Mouse (Mus musculus) CH12.LX (cell line): ENCODE measurements at regions not wholly inside any gene's neighbourhood (a gene's known extent, or its start where the extent isn't known, plus 50 kb on each side); places are given as distances from the start of the nearest gene placed in this dataset.
A peak's percentile ranks its signal among the peaks of the same experiment; 100 is the strongest.

Experiments
- DNase-seq: peaks from one replicate; pipeline ENCODE4 v3.0.0-alpha.2; 2013; ENCODE audit errors: extremely low read depth
- H3K27ac ChIP-seq: 2 replicates; pipeline ENCODE4 v1.5.1; 2012; ENCODE audit warnings: low read depth, mild to moderate bottlenecking, control low read depth, moderate library complexity; ENCODE audit not compliant: insufficient read depth
- H3K27me3 ChIP-seq: replicated peaks from 2 replicates; pipeline ENCODE3; 2012; ENCODE audit warnings: inconsistent platforms
- H3K36me3 ChIP-seq, 2 experiments: replicated peaks in 1 of 2; 2 replicates each; pipeline versions ENCODE3 to v1.6.1; 2012; ENCODE audit warnings: inconsistent platforms in 1 of 2, low read length in 1 of 2, mild to moderate bottlenecking in 1 of 2, mixed read lengths in 1 of 2, moderate library complexity in 1 of 2; ENCODE audit not compliant: control insufficient read depth in 1 of 2, insufficient read depth in 1 of 2
- H3K4me1 ChIP-seq, 2 experiments: 2 replicates each; pipeline ENCODE4 v1.6.1; 2012; ENCODE audit warnings: inconsistent platforms in 1 of 2, moderate library complexity in 1 of 2; ENCODE audit not compliant: insufficient read depth in 2 of 2, control insufficient read depth in 1 of 2
- H3K4me2 ChIP-seq: 2 replicates; pipeline ENCODE4 v1.6.1; 2012; ENCODE audit warnings: low read depth, mild to moderate bottlenecking, control low read depth; ENCODE audit not compliant: poor library complexity, insufficient read depth, severe bottlenecking
- H3K4me3 ChIP-seq, 3 experiments: fragments of 150-350 bp in 1 of 3; sonication (generic) in 1 of 3; replicated peaks in 1 of 3; 2 replicates each; pipeline versions ENCODE3 to v1.5.1; 2011 to 2012; ENCODE audit warnings: low read depth in 2 of 3, low read length in 2 of 3, mild to moderate bottlenecking in 2 of 3, moderate library complexity in 2 of 3, control low read depth in 1 of 3, improper control_type of control experiment in 1 of 3, inconsistent platforms in 1 of 3, mixed read lengths in 1 of 3; ENCODE audit not compliant: poor library complexity in 1 of 3
- H3K79me2 ChIP-seq: replicated peaks from 2 replicates; pipeline ENCODE4 v1.6.1; 2012; ENCODE audit warnings: mild to moderate bottlenecking, moderate library complexity; ENCODE audit not compliant: control insufficient read depth, poor library complexity, insufficient read depth, severe bottlenecking; ENCODE audit errors: extremely low read depth
- H3K9ac ChIP-seq: 2 replicates; pipeline ENCODE4 v1.6.1; 2012; ENCODE audit warnings: low read depth, mild to moderate bottlenecking, control low read depth, moderate library complexity; ENCODE audit not compliant: insufficient read depth
- H3K9me3 ChIP-seq: replicated peaks from 2 replicates; pipeline ENCODE3; 2012; ENCODE audit warnings: low read length, inconsistent platforms, mixed read lengths
- ELF1 ChIP-seq: IDR thresholded peaks from 2 replicates; pipeline ENCODE4 v1.6.1; 2014; ENCODE audit warnings: low read depth, mild to moderate bottlenecking, inconsistent platforms, low read length, improper control_type of control experiment
- GABPA ChIP-seq: IDR thresholded peaks from 2 replicates; pipeline ENCODE4 v1.6.1; 2012; ENCODE audit warnings: low read depth, low read length, improper control_type of control experiment, inconsistent platforms; ENCODE audit not compliant: insufficient replicate concordance
- MAZ ChIP-seq: IDR thresholded peaks from 2 replicates; pipeline ENCODE4 v1.6.1; 2012; ENCODE audit warnings: low read depth, mild to moderate bottlenecking, inconsistent platforms, low read length, improper control_type of control experiment, moderate library complexity
- POLR2AphosphoS2 ChIP-seq: IDR thresholded peaks from 2 replicates; pipeline ENCODE4 v1.6.1; 2011; ENCODE audit warnings: low read depth, low read length, improper control_type of control experiment
- SMC3 ChIP-seq: IDR thresholded peaks from 2 replicates; pipeline ENCODE4 v1.6.1; 2011; ENCODE audit warnings: low read depth, low read length, improper control_type of control experiment
- dilution Hi-C: fragments of 300-500 bp; cut with MboI; formaldehyde crosslinking; loops from 2 replicates; pipeline ENCODE4 v1.14.3; 2020; ENCODE audit warnings: low sequenced_read_pairs; ENCODE audit not compliant: extremely low pct_unique_long_range_greater_than_20kb, extremely low pct_ligation_motif_present
- in situ Hi-C: fragments of 300-500 bp; cut with MboI; formaldehyde crosslinking; loops from 3 replicates; pipeline ENCODE4 v1.14.3; 2019; ENCODE audit warnings: low sequenced_read_pairs, low pct_ligation_motif_present, low pct_unique_long_range_greater_than_20kb, mixed read lengths

DNA sequence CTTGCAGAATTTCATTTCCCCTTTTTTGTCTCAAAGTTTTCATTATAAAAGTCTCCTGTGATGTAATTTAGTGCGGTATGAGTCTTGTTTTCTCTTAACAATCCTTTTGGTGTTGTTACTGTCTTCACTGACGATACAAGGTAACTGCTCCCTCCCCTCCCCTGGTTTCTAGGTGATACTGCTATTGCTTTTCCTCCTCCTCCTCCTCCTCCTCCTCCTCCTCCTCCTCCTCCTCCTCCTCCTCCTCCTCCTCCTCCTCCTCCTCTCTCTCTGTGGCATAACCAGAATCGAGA lies 484.2 kb upstream of the Gm7489 start:
- Histone ChIP-seq H3K27ac (no peak overlapping the region), H3K79me2 (no peaks in the 10 kb centered on the region), H3K9me3 (no peaks in the 10 kb centered on the region), H3K9ac (no peak overlapping the region), H3K27me3 (no peaks in the 10 kb centered on the region), H3K4me2 (peak overlapping the region; percentile 29), H3K4me3 (no peak overlapping the region), H3K4me1 (peaks cover 5 to 20% of the 10 kb centered on the region in 2 experiments; a peak in 2 of 4 replicates), H3K36me3 (no peaks in the 10 kb centered on the region)
- dilution Hi-C loops (no loop called here), in situ Hi-C loops (no loop called here)
- no peak for DNase-seq
- TF ChIP-seq ELF1 (0 out of 2 replicates have a peak, but pooled peaks have one; percentile 41), GABPA (no peak), MAZ (0 out of 2 replicates have a peak, but pooled peaks have one; percentile 68), SMC3 (peak; percentile 27), POLR2AphosphoS2 (no peak)
